Mouse (Mus musculus): ENCODE results near the gene Itgb4. TPM values are rescaled to one million over a fixed set of nuclear protein-coding genes. Genes with fewer than 3 reads are reported as not detected.
"Not testable (repeated sequence)": the region's sequence is repeated elsewhere in the genome, so short reads cannot be mapped to it uniquely, and the experiment has no call there.

The Itgb4 gene
- polyA plus RNA-seq, 1 experiment from 2014 or later, result 2.7 TPM

- Histone ChIP-seq H3K9ac (peak within 1 kb of the TSS; percentile 87), H3K4me2 (peak within 1 kb of the TSS; percentile 85), H3K9me3 (no peaks in the 10 kb centered on the region), H3K4me3 (peak within 1 kb of the TSS; percentile 60), H3K4me1 (replicated peaks) (peaks cover 19% of the 10 kb centered on the region), H3K27ac (replicated peaks) (peak within 1 kb of the TSS; percentile 85), H3K36me3 (peaks cover 11% of the 10 kb centered on the region; the same call in 1 of the 2 replicates), H3K27me3 (no peaks in the 10 kb centered on the region)
- peak; percentile 83 for ATAC-seq (ENCODE audit: low read depth)
- under 1% methylated on average over 55 of the region's 55 CpGs for WGBS
These were observed 37.9 kb downstream of the Itgb4 start, which contains the start of gene Galk1 for GRCm38 (mm10) chr11:116012262-116012947. Gene Galk1 (minus strand): TSS chr11:116012719.

DNA sequence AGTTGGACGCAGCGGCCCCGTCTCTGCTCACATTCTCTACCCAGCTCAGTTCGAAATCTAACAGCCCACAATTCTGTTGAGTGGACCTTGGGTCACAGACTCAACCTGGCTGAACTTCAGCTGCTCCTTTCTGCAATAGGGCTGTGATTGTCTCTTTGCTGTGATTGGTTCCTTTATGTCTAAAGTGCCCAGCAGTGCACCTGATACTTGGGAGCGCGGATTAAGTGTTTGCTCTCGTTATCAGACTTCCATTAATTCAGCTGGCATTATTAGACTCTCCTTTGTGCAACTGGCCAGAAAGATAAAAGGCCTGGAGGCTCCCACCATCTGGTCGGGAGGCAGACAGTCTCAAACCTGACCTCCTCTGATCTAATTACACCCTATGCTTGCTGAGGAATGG, 40.3 kb downstream of the Itgb4 start:
- 61% methylated on average over 8 of the region's 8 CpGs for WGBS

GRCm38 (mm10) chr11:116018106-116018505, 43.6 kb downstream of the Itgb4 start:
- no peak for ATAC-seq (ENCODE audit: low read depth)
- H3K4me3 ChIP-seq, result no peak overlapping the region
- no peaks in the 10 kb centered on the region for H3K27me3 ChIP-seq
- peaks cover 19% of the 10 kb centered on the region for H3K4me1 ChIP-seq (replicated peaks)
- no peaks in the 10 kb centered on the region for H3K9me3 ChIP-seq
- H3K36me3 ChIP-seq, result peaks cover 18% of the 10 kb centered on the region
- H3K27ac ChIP-seq (replicated peaks), result no peak overlapping the region
- H3K9ac ChIP-seq, result no peak overlapping the region
- 27% methylated on average over 6 of the region's 6 CpGs for WGBS
- H3K4me2 ChIP-seq, result no peak overlapping the region

More for the DNA sequence above, 40.3 kb downstream of the Itgb4 start:
- Histone ChIP-seq H3K27ac (replicated peaks) (no peak overlapping the region), H3K4me3 (no peak overlapping the region), H3K9ac (no peak overlapping the region), H3K36me3 (no peaks in the 10 kb centered on the region), H3K4me1 (replicated peaks) (peaks cover 19% of the 10 kb centered on the region), H3K4me2 (no peak overlapping the region), H3K9me3 (no peaks in the 10 kb centered on the region), H3K27me3 (no peaks in the 10 kb centered on the region)
- no peak for ATAC-seq (ENCODE audit: low read depth)

DNA sequence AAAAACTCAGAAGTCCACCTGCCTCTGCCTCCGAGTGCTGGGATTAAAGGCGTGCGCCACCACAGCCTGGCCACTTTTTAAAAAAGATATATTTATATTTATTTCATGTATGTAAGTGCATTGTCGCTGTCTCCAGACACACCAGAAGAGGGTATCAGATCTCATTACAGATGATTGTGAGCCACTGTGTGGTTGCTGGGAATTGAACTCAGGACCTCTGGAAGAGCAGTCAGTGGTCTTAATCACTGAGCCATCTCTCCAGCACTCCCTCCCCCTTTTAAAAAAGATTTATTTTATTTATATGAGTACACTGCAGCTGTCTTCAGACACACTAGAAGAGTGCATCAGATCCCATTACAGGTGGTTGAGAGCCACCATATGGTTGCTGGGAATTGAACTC, 44.4 kb downstream of the Itgb4 start:
- H3K36me3 ChIP-seq, result peaks cover 22% of the 10 kb centered on the region
- not testable (repeated sequence) for H3K9ac ChIP-seq; H3K4me3 ChIP-seq; H3K4me2 ChIP-seq; H3K27ac ChIP-seq (replicated peaks); H3K27me3 ChIP-seq; H3K9me3 ChIP-seq; ATAC-seq (ENCODE audit: low read depth)
- 96% methylated on average over 4 of the region's 4 CpGs for WGBS
- peaks cover 18% of the 10 kb centered on the region for H3K4me1 ChIP-seq (replicated peaks)

DNA sequence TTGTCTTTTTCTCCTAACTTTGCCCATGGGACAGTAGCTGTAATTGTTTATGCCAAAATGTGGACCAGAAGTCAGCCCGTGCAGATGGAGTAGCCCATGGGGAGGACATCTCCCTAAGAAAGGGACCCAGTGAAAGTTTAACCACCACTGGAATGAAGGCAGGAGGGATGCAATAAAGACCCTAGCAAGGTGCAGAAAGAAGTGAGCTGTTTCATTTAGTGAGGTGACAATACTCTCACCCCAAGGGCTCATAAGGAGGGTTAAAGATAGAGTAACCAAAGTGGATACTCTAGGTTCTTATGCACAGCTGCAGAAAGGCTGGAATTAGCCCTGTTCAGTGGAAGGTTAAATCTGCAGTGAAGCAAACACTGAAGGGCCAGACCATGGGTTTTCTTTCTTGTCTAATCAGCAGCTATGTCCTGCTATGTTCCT, 44.9 kb downstream of the Itgb4 start:
- Histone ChIP-seq H3K9me3 (no peaks in the 10 kb centered on the region), H3K4me3 (no peak overlapping the region), H3K4me1 (replicated peaks) (peaks cover 18% of the 10 kb centered on the region), H3K27ac (replicated peaks) (no peak overlapping the region), H3K9ac (no peak overlapping the region), H3K4me2 (no peak overlapping the region), H3K36me3 (peaks cover 22% of the 10 kb centered on the region), H3K27me3 (no peaks in the 10 kb centered on the region)
- no peak for ATAC-seq (ENCODE audit: low read depth)
- WGBS, result 28% methylated on average over 1 of the region's 1 CpGs

GRCm38 (mm10) chr11:116019976-116020411, 45.5 kb downstream of the Itgb4 start:
- Histone ChIP-seq H3K4me3 (no peak overlapping the region), H3K36me3 (peaks cover 22% of the 10 kb centered on the region), H3K27me3 (no peaks in the 10 kb centered on the region), H3K9ac (no peak overlapping the region), H3K9me3 (no peaks in the 10 kb centered on the region), H3K27ac (replicated peaks) (0 out of 2 replicates have a peak overlapping the region, but pooled peaks have one; percentile 38), H3K4me1 (replicated peaks) (peaks cover 18% of the 10 kb centered on the region), H3K4me2 (no peak overlapping the region)
- no peak for ATAC-seq (ENCODE audit: low read depth)
- WGBS, result 74% methylated on average over 2 of the region's 2 CpGs

- Histone ChIP-seq H3K4me3 (no peak overlapping the region), H3K4me1 (replicated peaks) (peaks cover 18% of the 10 kb centered on the region), H3K9ac (no peak overlapping the region), H3K27ac (replicated peaks) (0 out of 2 replicates have a peak overlapping the region, but pooled peaks have one; percentile 38), H3K4me2 (no peak overlapping the region), H3K27me3 (no peaks in the 10 kb centered on the region), H3K36me3 (peaks cover 22% of the 10 kb centered on the region), H3K9me3 (no peaks in the 10 kb centered on the region)
- WGBS, result 43% methylated on average over 1 of the region's 1 CpGs
- ATAC-seq (ENCODE audit: low read depth), result no peak
These were observed 46.0 kb downstream of the Itgb4 start for GRCm38 (mm10) chr11:116020519-116020922.

DNA sequence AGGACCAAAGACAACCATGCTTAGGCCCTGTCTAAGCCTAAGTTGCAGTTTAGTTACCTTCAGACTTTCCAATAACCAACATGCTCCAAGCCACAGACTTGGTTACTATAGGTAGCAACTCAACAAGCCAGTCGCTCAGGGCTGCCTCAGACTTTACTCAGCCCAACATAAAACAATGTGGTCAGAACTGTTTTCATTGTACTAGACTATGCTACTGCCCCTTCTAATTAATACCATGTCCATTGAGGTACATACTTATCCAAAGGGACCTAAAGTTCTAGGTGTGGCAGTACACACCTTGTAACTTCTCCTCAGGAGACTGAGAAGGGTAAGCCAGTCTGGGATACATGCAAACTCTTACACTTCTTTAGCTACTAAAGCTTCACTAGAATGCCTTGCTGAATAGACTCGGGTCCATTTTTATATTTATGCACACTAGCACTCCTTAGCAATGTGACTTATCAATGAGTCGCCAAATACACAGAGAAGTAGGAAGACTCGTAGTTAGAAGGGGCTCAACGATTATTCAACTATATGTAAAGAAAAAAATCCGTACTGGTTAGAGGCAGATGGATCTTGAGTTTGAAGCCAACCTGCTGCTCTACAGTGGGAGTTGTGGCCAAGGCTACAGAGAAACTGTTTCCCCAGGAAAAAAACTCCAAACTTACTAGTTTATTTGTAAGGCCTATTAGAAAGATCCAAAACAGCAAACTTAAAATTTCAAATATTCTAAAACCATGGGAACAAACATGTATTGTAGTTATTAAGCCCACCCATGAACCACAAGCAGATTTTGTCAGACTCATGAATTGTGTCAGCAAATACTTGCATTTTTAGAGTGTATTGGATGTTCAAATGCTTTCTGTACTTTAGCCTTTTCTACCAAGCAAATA, 47.1 kb downstream of the Itgb4 start:
- no peak for ATAC-seq (ENCODE audit: low read depth)
- Histone ChIP-seq H3K9ac (0 out of 2 replicates have a peak overlapping the region, but pooled peaks have one; percentile 18), H3K4me1 (replicated peaks) (peaks cover 18% of the 10 kb centered on the region), H3K4me3 (peak overlapping the region; percentile 96), H3K27ac (replicated peaks) (no peak overlapping the region; the same call in 1 of the 2 replicates), H3K9me3 (no peaks in the 10 kb centered on the region), H3K4me2 (peak overlapping the region; percentile 94), H3K36me3 (peaks cover 22% of the 10 kb centered on the region), H3K27me3 (no peaks in the 10 kb centered on the region)
- 87% methylated on average over 6 of the region's 6 CpGs for WGBS

DNA sequence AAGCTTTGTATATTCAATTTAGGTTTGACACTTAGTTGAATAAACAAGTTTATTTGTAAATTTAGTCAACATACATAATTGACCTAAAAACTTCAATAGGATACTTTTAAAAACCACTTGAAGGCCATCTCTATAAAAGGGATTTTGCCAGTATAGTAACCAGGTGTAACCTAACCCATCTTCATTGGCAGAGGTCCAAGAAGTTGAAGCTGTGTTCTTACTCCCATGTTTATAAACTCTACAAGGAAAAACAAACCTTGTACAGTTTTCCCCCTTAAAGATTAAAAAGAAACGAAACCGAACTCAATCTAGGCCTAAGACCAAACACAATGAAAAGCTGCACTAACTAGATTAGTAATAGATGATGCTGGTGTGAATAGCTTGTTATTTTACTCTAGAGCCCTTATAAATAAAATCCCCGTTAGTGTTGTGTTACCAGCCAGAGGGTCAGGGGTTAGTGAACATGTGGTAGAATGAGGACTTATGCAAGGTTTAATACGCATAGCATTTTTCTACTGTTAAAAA, 47.8 kb downstream of the Itgb4 start:
- H3K27ac ChIP-seq (replicated peaks), result no peak overlapping the region
- peak overlapping the region; percentile 96 for H3K4me3 ChIP-seq
- no peaks in the 10 kb centered on the region for H3K9me3 ChIP-seq
- ATAC-seq (ENCODE audit: low read depth), result no peak
- peak overlapping the region; percentile 94 for H3K4me2 ChIP-seq
- H3K36me3 ChIP-seq, result peaks cover 22% of the 10 kb centered on the region
- no peaks in the 10 kb centered on the region for H3K27me3 ChIP-seq
- peak overlapping the region; percentile 70 for H3K9ac ChIP-seq
- WGBS, result 67% methylated on average over 4 of the region's 4 CpGs
- H3K4me1 ChIP-seq (replicated peaks), result peaks cover 18% of the 10 kb centered on the region

DNA sequence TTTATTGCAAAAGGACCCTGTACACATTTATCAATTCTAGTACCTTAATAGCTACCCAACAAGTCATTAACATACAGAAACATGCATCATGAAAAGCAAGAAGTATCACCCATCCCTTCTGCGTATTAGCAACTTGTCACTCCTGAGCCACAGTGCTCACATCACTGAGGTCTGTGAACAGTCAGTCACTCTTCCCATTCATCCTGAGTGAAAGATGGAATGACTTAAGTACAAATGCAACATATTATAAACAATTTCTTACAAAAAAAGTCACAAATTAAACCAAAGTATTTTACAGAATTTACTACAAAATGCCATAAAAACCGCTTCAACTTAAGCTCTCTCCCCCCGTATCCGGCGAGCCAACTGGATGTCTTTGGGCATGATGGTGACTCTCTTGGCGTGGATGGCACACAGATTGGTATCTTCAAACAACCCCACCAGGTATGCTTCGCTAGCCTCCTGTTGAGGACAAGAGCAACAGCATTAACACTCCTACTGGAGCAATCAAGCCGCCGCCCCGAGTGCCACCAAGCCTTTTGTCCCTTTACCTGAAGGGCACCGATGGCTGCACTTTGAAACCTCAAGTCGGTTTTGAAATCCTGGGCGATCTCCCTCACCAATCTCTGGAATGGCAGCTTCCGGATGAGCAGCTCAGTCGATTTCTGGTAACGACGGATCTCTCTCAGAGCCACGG, 48.7 kb downstream of the Itgb4 start:
- H3K36me3 ChIP-seq, result peaks cover 22% of the 10 kb centered on the region
- not testable (repeated sequence) for H3K9me3 ChIP-seq; H3K27me3 ChIP-seq; ATAC-seq (ENCODE audit: low read depth)
- peak overlapping the region; percentile 96 for H3K4me3 ChIP-seq
- peak overlapping the region; percentile 100 for H3K9ac ChIP-seq
- peak overlapping the region; percentile 100 for H3K27ac ChIP-seq (replicated peaks)
- 6% methylated on average over 18 of the region's 18 CpGs for WGBS
- H3K4me1 ChIP-seq (replicated peaks), result peaks cover 18% of the 10 kb centered on the region
- peak overlapping the region; percentile 94 for H3K4me2 ChIP-seq

- peak overlapping the region; percentile 100 for H3K9ac ChIP-seq
- H3K9me3 ChIP-seq, result no peaks in the 10 kb centered on the region
- H3K4me2 ChIP-seq, result peak overlapping the region; percentile 94
- peaks cover 22% of the 10 kb centered on the region for H3K36me3 ChIP-seq
- H3K4me1 ChIP-seq (replicated peaks), result peaks cover 18% of the 10 kb centered on the region
- WGBS, result under 1% methylated on average over 56 of the region's 57 CpGs
- peak overlapping the region; percentile 96 for H3K4me3 ChIP-seq
- peak overlapping the region; percentile 100 for H3K27ac ChIP-seq (replicated peaks)
- no peaks in the 10 kb centered on the region for H3K27me3 ChIP-seq
- ATAC-seq (ENCODE audit: low read depth), result peak; percentile 81
These were observed 49.4 kb downstream of the Itgb4 start for GRCm38 (mm10) chr11:116023771-116024355.

Data from neural tube, embryonic 13.5 days (tissue).